Mouse (Mus musculus) ES-E14 (cell line): ENCODE results near the gene Cldnd1. TPM values are rescaled to one million over a fixed set of nuclear protein-coding genes. Genes with fewer than 3 reads are reported as not detected.

Experiments used
- DNase-seq: peaks from one replicate; pipeline ENCODE4 v3.0.0-alpha.2; 2013; ENCODE audit warnings: low read depth, low spot score
- H3K27ac ChIP-seq: 2 replicates; pipeline ENCODE4 v1.5.1; 2012; ENCODE audit warnings: low read depth, mild to moderate bottlenecking, low read length, moderate library complexity, mixed read lengths; ENCODE audit not compliant: poor library complexity, insufficient read depth, severe bottlenecking
- H3K36me3 ChIP-seq: 2 replicates; pipeline ENCODE4 v1.6.1; 2012; ENCODE audit warnings: mild to moderate bottlenecking, low read length, moderate library complexity, mixed read lengths; ENCODE audit not compliant: control insufficient read depth, poor library complexity, insufficient read depth, severe bottlenecking
- H3K4me1 ChIP-seq, 2 experiments: fragments of 150-350 bp in 1 of 2; sonication (generic) in 1 of 2; 2 replicates each; pipeline ENCODE4 v1.6.1; 2012; ENCODE audit warnings: low read length in 2 of 2, mild to moderate bottlenecking in 1 of 2, mixed read lengths in 1 of 2; ENCODE audit not compliant: control insufficient read depth in 2 of 2, insufficient read depth in 2 of 2, poor library complexity in 1 of 2
- H3K4me3 ChIP-seq, 2 experiments: fragments of 150-350 bp in 1 of 2; sonication (generic) in 1 of 2; 2 replicates each; pipeline ENCODE4 v1.5.1; 2012; ENCODE audit warnings: low read length in 2 of 2, low read depth in 1 of 2, mild to moderate bottlenecking in 1 of 2, mixed read lengths in 1 of 2; ENCODE audit not compliant: insufficient read depth in 1 of 2, poor library complexity in 1 of 2, severe bottlenecking in 1 of 2
- H3K9ac ChIP-seq: 2 replicates; pipeline ENCODE4 v1.6.1; 2012; ENCODE audit warnings: low read depth, mild to moderate bottlenecking, low read length, mixed read lengths; ENCODE audit not compliant: poor library complexity, insufficient read depth, severe bottlenecking
- H3K9me3 ChIP-seq: fragments of 150-350 bp; sonication (generic); 2 replicates; pipeline ENCODE4 v1.6.1; 2012; ENCODE audit warnings: low read depth, mild to moderate bottlenecking, low read length; ENCODE audit not compliant: control insufficient read depth, insufficient read depth
- CHD2 ChIP-seq: IDR thresholded peaks from 2 replicates; pipeline ENCODE4 v1.6.1; 2014; ENCODE audit warnings: mild to moderate bottlenecking, low read depth, low read length, inconsistent platforms
- HCFC1 ChIP-seq: IDR thresholded peaks from 2 replicates; pipeline ENCODE4 v1.6.1; 2012; ENCODE audit warnings: low read length, inconsistent platforms, borderline replicate concordance; ENCODE audit not compliant: insufficient read depth
- MAFK ChIP-seq: IDR thresholded peaks from 2 replicates; pipeline ENCODE4 v1.6.1; 2014; ENCODE audit warnings: mild to moderate bottlenecking, low read depth, low read length, inconsistent platforms; ENCODE audit not compliant: insufficient read depth
- ZC3H11A ChIP-seq: IDR thresholded peaks from 2 replicates; pipeline ENCODE4 v1.6.1; 2012; ENCODE audit warnings: low read depth, mild to moderate bottlenecking, inconsistent platforms, low read length, borderline replicate concordance
- ZNF384 ChIP-seq: IDR thresholded peaks from 2 replicates; pipeline ENCODE4 v1.6.1; 2012; ENCODE audit warnings: low read depth, low read length, inconsistent platforms
- in situ Hi-C, 2 experiments: fragments of 600-800 bp; cut with MboI; formaldehyde crosslinking; loops; one replicate each; pipeline ENCODE4 v1.15.1; 2025; ENCODE audit warnings: low sequenced_read_pairs in 2 of 2, inconsistent platforms in 1 of 2; ENCODE audit not compliant: unreplicated experiment in 2 of 2
- total RNA-seq: library from RNA; depleted of rRNA; stranded (reverse); fragments of 300-350 nt; gene quantifications from 2 replicates; pipeline ENCODE4 v1.2.3, GENCODE M21; 2012

Cldnd1 gene
- total RNA-seq, 1 experiment, result 32.4 TPM

- no peak for TF ChIP-seq ZC3H11A
- no peak for TF ChIP-seq ZNF384
- no peak for TF ChIP-seq CHD2
- no peak for TF ChIP-seq MAFK
- H3K9ac ChIP-seq, result no peak overlapping the region
- in situ Hi-C loops, result no loop called here
- no peak for DNase-seq
- H3K4me3 ChIP-seq, result no peak overlapping the region
- no peaks in the 10 kb centered on the region for H3K4me1 ChIP-seq
- H3K36me3 ChIP-seq, result no peaks in the 10 kb centered on the region
- H3K9me3 ChIP-seq, result no peaks in the 10 kb centered on the region
- H3K27ac ChIP-seq, result no peak overlapping the region
Observed at GRCm38 (mm10) chr16:58694091-58694490, 33.6 kb upstream of the Cldnd1 start.

- DNase-seq, result no peak
- in situ Hi-C loops, result no loop called here
- TF ChIP-seq MAFK (no peak), ZC3H11A (no peak), ZNF384 (no peak), CHD2 (no peak), HCFC1 (no peak)
- Histone ChIP-seq H3K4me1 (no peaks in the 10 kb centered on the region), H3K9me3 (no peaks in the 10 kb centered on the region), H3K27ac (no peak overlapping the region), H3K9ac (no peak overlapping the region), H3K36me3 (no peaks in the 10 kb centered on the region), H3K4me3 (no peak overlapping the region)
Observed at GRCm38 (mm10) chr16:58696796-58697195, 30.9 kb upstream of the Cldnd1 start.

DNA sequence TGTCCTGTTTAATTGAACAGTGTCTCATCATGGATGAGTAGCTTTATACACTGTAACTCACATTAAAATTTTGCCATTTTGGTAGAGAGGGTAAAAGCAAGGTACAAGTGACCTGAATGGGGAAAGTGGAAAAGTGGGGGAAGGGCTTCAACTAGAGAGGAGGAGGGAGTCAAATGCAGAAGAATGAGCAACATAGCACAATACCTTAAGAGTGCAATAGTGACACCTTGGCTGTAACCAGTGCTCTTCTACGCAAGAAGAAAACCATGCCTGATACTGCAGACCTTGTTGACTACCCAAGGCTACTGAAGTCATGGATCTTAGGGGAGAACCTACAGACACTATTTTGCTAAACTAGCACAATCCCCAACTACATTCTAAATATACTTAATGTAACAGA, 30.4 kb upstream of the Cldnd1 start:
- in situ Hi-C loops, result no loop called here
- H3K36me3 ChIP-seq, result no peaks in the 10 kb centered on the region
- no peak for DNase-seq

GRCm38 (mm10) chr16:58700174-58700573, 27.5 kb upstream of the Cldnd1 start:
- H3K9ac ChIP-seq, result no peak overlapping the region
- no peak overlapping the region for H3K27ac ChIP-seq
- no peak overlapping the region for H3K4me3 ChIP-seq
- no peak for DNase-seq
- in situ Hi-C loops, result no loop called here
- no peak for TF ChIP-seq HCFC1
- no peak for TF ChIP-seq ZNF384
- TF ChIP-seq MAFK, result no peak
- no peak for TF ChIP-seq CHD2
- no peak for TF ChIP-seq ZC3H11A
- no peaks in the 10 kb centered on the region for H3K4me1 ChIP-seq
- no peaks in the 10 kb centered on the region for H3K9me3 ChIP-seq
- no peaks in the 10 kb centered on the region for H3K36me3 ChIP-seq

More for the DNA sequence above, 30.4 kb upstream of the Cldnd1 start:
- TF ChIP-seq ZNF384, result no peak
- TF ChIP-seq MAFK, result no peak
- TF ChIP-seq ZC3H11A, result no peak
- TF ChIP-seq HCFC1, result no peak
- no peak for TF ChIP-seq CHD2
- H3K4me1 ChIP-seq, result no peaks in the 10 kb centered on the region
- no peak overlapping the region for H3K4me3 ChIP-seq
- no peak overlapping the region for H3K27ac ChIP-seq
- no peaks in the 10 kb centered on the region for H3K9me3 ChIP-seq
- H3K9ac ChIP-seq, result no peak overlapping the region
